ENCODE assay signal across 8 mouse cellular contexts in genomic region chr11:100145104-100145503, GRCm38 (mm10). TPM values are rescaled to one million over a fixed set of nuclear protein-coding genes. Genes with fewer than 3 reads are reported as not detected.
DNase-seq lines count a peak whose midpoint lies in the region; ATAC-seq lines count a peak whose summit lies in the region.

No protein-coding gene starts in this region.

- peak overlapping the region; percentile 17; the same call in 1 of the 2 replicates for H3K4me3 ChIP-seq in forebrain, embryonic 11.5 days (ENCODE audit: low read depth, low read length)
- H3K4me3 ChIP-seq in kidney, embryonic 16.5 days (ENCODE audit: low read length) = peak overlapping the region; percentile 45

- H3K4me2 ChIP-seq in forebrain, embryonic 11.5 days (ENCODE audit: low read depth, low read length, severe bottlenecking) = peak overlapping the region; percentile 48
- peak overlapping the region; percentile 53 for H3K4me2 ChIP-seq in kidney, embryonic 16.5 days (replicated peaks; ENCODE audit: low read depth, low read length)

- ATAC-seq in forebrain, embryonic 11.5 days (replicated peaks; ENCODE audit: low FRiP score) = no peak
- ATAC-seq in kidney, embryonic 16.5 days (ENCODE audit: low FRiP score, low TSS enrichment) = peak; percentile 46

- no peaks in the 10 kb centered on the region for H3K36me3 ChIP-seq in forebrain, embryonic 11.5 days (ENCODE audit: control insufficient read depth, insufficient read depth, low read length)
- H3K36me3 ChIP-seq in kidney, embryonic 16.5 days (ENCODE audit: insufficient read depth, low read length) = no peaks in the 10 kb centered on the region

- H3K9me3 ChIP-seq in forebrain, embryonic 11.5 days (ENCODE audit: control insufficient read depth, low read length) = no peaks in the 10 kb centered on the region
- H3K9me3 ChIP-seq in kidney, embryonic 16.5 days (ENCODE audit: low read length) = no peaks in the 10 kb centered on the region

- DNase-seq in R1 (ENCODE audit: low read depth, low spot score) = peak; percentile 36
- no peak for DNase-seq in forebrain, embryonic 11.5 days (ENCODE audit: low spot score)
- peak; percentile 61 for DNase-seq in lung, postnatal 14 days
- no peak for DNase-seq in embryo, embryonic 9.5 days (ENCODE audit: extremely low spot score)
- DNase-seq in layer of hippocampus, postnatal 14 days (ENCODE audit: low spot score in 2 of 2) = no peak
- no peak for DNase-seq in right cerebral cortex, postnatal 36 days (ENCODE audit: low spot score in 2 of 2)
- no peak for DNase-seq in MN1 (ENCODE audit: low spot score)

- no peak overlapping the region for H3K27ac ChIP-seq in forebrain, embryonic 11.5 days (ENCODE audit: low read depth, low read length)
- no peak overlapping the region for H3K27ac ChIP-seq in kidney, embryonic 16.5 days (ENCODE audit: low read length)

- no peak overlapping the region for H3K9ac ChIP-seq in forebrain, embryonic 11.5 days (ENCODE audit: low read length)
- peak overlapping the region; percentile 53 for H3K9ac ChIP-seq in kidney, embryonic 16.5 days (replicated peaks; ENCODE audit: low read length)

- peaks cover 3% of the 10 kb centered on the region; the same call in 1 of the 2 replicates for H3K4me1 ChIP-seq in forebrain, embryonic 11.5 days (replicated peaks; ENCODE audit: control insufficient read depth, insufficient read depth, low read length)
- H3K4me1 ChIP-seq in kidney, embryonic 16.5 days (ENCODE audit: insufficient read depth, low read length) = peaks cover 21% of the 10 kb centered on the region

- 1% methylated on average over 20 of the region's 20 CpGs for WGBS in forebrain, embryonic 11.5 days
- WGBS in kidney, embryonic 16.5 days = 1% methylated on average over 20 of the region's 20 CpGs

- peaks cover 17% of the 10 kb centered on the region for H3K27me3 ChIP-seq in forebrain, embryonic 11.5 days (ENCODE audit: control insufficient read depth, insufficient read depth, low read length)
- peaks cover 14% of the 10 kb centered on the region for H3K27me3 ChIP-seq in kidney, embryonic 16.5 days (ENCODE audit: insufficient read depth, low read length)

RNA-seq across cellular contexts. Expression of gene Krt19, which starts 3.4 kb away (rescaled TPM):
- 3.0 and 4.0 TPM in 2 replicates for polyA plus RNA-seq in forebrain, embryonic 11.5 days (2014; fragmentation: Nextera tagmentation; extraction: Ambion mirVana)
- polyA plus RNA-seq in kidney, embryonic 16.5 days (2015; fragmentation: Nextera tagmentation; extraction: Ambion mirVana) = 96.4 and 105 TPM in 2 replicates
- total RNA-seq in layer of hippocampus, postnatal 14 days (2021) = under 1 TPM; 0.48 to 0.81 TPM

RNA-seq across cellular contexts. Expression of gene Krt15, which starts 9.4 kb away (rescaled TPM):
- 0.90 and 1.2 TPM in 2 replicates for polyA plus RNA-seq in forebrain, embryonic 11.5 days (2014; fragmentation: Nextera tagmentation; extraction: Ambion mirVana)
- 1.3 and 3.8 TPM in 2 replicates for polyA plus RNA-seq in kidney, embryonic 16.5 days (2015; fragmentation: Nextera tagmentation; extraction: Ambion mirVana)
- 1 to 10 TPM in 1 of 2 experiments, under 1 TPM in 1; 0.55 to 1.2 TPM for total RNA-seq in layer of hippocampus, postnatal 14 days (2021)

RNA-seq across cellular contexts. Expression of gene Krt13, which starts 23.7 kb away (rescaled TPM):
- polyA plus RNA-seq in forebrain, embryonic 11.5 days (2014; fragmentation: Nextera tagmentation; extraction: Ambion mirVana) = not detected in 2 replicates
- polyA plus RNA-seq in kidney, embryonic 16.5 days (2015; fragmentation: Nextera tagmentation; extraction: Ambion mirVana) = 0.36 and 0.37 TPM in 2 replicates
- total RNA-seq in layer of hippocampus, postnatal 14 days (2021) = not detected

RNA-seq across cellular contexts. Expression of gene Krt36, which starts 39.7 kb away (rescaled TPM):
- not detected in 2 replicates for polyA plus RNA-seq in forebrain, embryonic 11.5 days (2014; fragmentation: Nextera tagmentation; extraction: Ambion mirVana)
- 1.1 and 1.6 TPM in 2 replicates for polyA plus RNA-seq in kidney, embryonic 16.5 days (2015; fragmentation: Nextera tagmentation; extraction: Ambion mirVana)
- not detected for total RNA-seq in layer of hippocampus, postnatal 14 days (2021)

RNA-seq across cellular contexts. Expression of gene Krt9, which starts 47.9 kb away (rescaled TPM):
- polyA plus RNA-seq in forebrain, embryonic 11.5 days (2014; fragmentation: Nextera tagmentation; extraction: Ambion mirVana) = not detected in 2 replicates
- not detected in 2 replicates for polyA plus RNA-seq in kidney, embryonic 16.5 days (2015; fragmentation: Nextera tagmentation; extraction: Ambion mirVana)
- 1 to 10 TPM; 1.8 to 2.1 TPM for total RNA-seq in layer of hippocampus, postnatal 14 days (2021)

Comparison
In these comparisons a context has a peak if more than half of its experiments do, and no peak if none do; other contexts are left out.
1. DNase-seq: peak in R1 (single experiment) and lung, postnatal 14 days (single experiment); none in forebrain, embryonic 11.5 days (single experiment), embryo, embryonic 9.5 days (single experiment), layer of hippocampus, postnatal 14 days (0 of 2), right cerebral cortex, postnatal 36 days (0 of 2) and MN1 (single experiment).
2. RNA of gene Krt19, which starts 3.4 kb away (polyA plus RNA-seq): 96.4 to 105 TPM in kidney, embryonic 16.5 days; 3.0 to 4.0 TPM in forebrain, embryonic 11.5 days; every median in the first group is over 10 times any median in the second.